Mouse (Mus musculus) testis, adult 2 months (tissue): ENCODE results near the gene Sec1. TPM values are rescaled to one million over a fixed set of nuclear protein-coding genes. Genes with fewer than 3 reads are reported as not detected.

Source experiments
- H3K27ac ChIP-seq: fragments of 200-500 bp; 2 replicates; pipeline ENCODE4 v1.5.1; 2012; ENCODE audit warnings: low read depth, low read length; ENCODE audit not compliant: control insufficient read depth, insufficient read depth
- H3K27me3 ChIP-seq: fragments of 200-500 bp; 2 replicates; pipeline ENCODE4 v1.6.1; 2012; ENCODE audit warnings: mild to moderate bottlenecking, low read length, moderate library complexity; ENCODE audit not compliant: control insufficient read depth, insufficient read depth
- H3K36me3 ChIP-seq: fragments of 200-500 bp; 2 replicates; pipeline ENCODE4 v1.6.1; 2012; ENCODE audit warnings: mild to moderate bottlenecking, low read length; ENCODE audit not compliant: control insufficient read depth, insufficient read depth
- H3K4me1 ChIP-seq: fragments of 200-500 bp; 2 replicates; pipeline ENCODE4 v1.6.1; 2012; ENCODE audit warnings: low read length; ENCODE audit not compliant: control insufficient read depth, insufficient read depth
- H3K4me3 ChIP-seq: fragments of 200-500 bp; 2 replicates; pipeline ENCODE4 v1.5.1; 2012; ENCODE audit warnings: low read depth, mild to moderate bottlenecking, low read length, moderate library complexity, mixed read lengths; ENCODE audit not compliant: control insufficient read depth
- CTCF ChIP-seq: fragments of 200-500 bp; IDR thresholded peaks from 2 replicates; pipeline ENCODE4 v1.5.1; 2012; ENCODE audit warnings: low read depth, mild to moderate bottlenecking, inconsistent platforms, low read length, moderate library complexity; ENCODE audit not compliant: control insufficient read depth, insufficient read depth, insufficient replicate concordance
- POLR2A ChIP-seq: fragments of 200-500 bp; IDR thresholded peaks from 2 replicates; pipeline ENCODE4 v1.6.1; 2012; ENCODE audit warnings: low read depth, mild to moderate bottlenecking, inconsistent platforms, low read length, moderate library complexity; ENCODE audit not compliant: control insufficient read depth
- polyA plus RNA-seq: library from polyadenylated mRNA; depleted of rRNA; stranded (reverse); fragments of >200 nt; gene quantifications from 2 replicates; pipeline ENCODE4 v1.2.3, GENCODE M21; 2012

Gene Sec1
- polyA plus RNA-seq, 1 experiment = 61.0 TPM

GRCm38 (mm10) chr7:45704046-45704559, 9.9 kb upstream of the Sec1 start:
- H3K36me3 ChIP-seq = no peaks in the 10 kb centered on the region
- peak overlapping the region; percentile 87 for H3K4me3 ChIP-seq
- peak overlapping the region; percentile 93 for H3K27ac ChIP-seq
- peaks cover 64% of the 10 kb centered on the region for H3K4me1 ChIP-seq
- no peaks in the 10 kb centered on the region; the same call in 1 of the 2 replicates for H3K27me3 ChIP-seq
- TF ChIP-seq POLR2A (no peak; the same call in 1 of the 2 replicates), CTCF (no peak)

GRCm38 (mm10) chr7:45703521-45704033, 9.4 kb upstream of the Sec1 start:
- Histone ChIP-seq H3K4me3 (no peak overlapping the region), H3K27ac (peak overlapping the region; percentile 93), H3K36me3 (no peaks in the 10 kb centered on the region), H3K4me1 (peaks cover 59% of the 10 kb centered on the region), H3K27me3 (no peaks in the 10 kb centered on the region; the same call in 1 of the 2 replicates)
- no peak for TF ChIP-seq POLR2A

- H3K4me1 ChIP-seq = peaks cover 53% of the 10 kb centered on the region
- no peaks in the 10 kb centered on the region; the same call in 1 of the 2 replicates for H3K27me3 ChIP-seq
- TF ChIP-seq CTCF (no peak), POLR2A (no peak)
- no peak overlapping the region for H3K27ac ChIP-seq
- H3K4me3 ChIP-seq = no peak overlapping the region
- no peaks in the 10 kb centered on the region for H3K36me3 ChIP-seq
Measured at GRCm38 (mm10) chr7:45702809-45703520, 8.8 kb upstream of the Sec1 start.

- H3K4me1 ChIP-seq = peaks cover 47% of the 10 kb centered on the region
- TF ChIP-seq POLR2A (no peak), CTCF (no peak)
Measured at GRCm38 (mm10) chr7:45702316-45702715, 8.1 kb upstream of the Sec1 start.

GRCm38 (mm10) chr7:45701607-45702006, 7.4 kb upstream of the Sec1 start:
- Histone ChIP-seq H3K4me3 (no peak overlapping the region), H3K4me1 (peaks cover 41% of the 10 kb centered on the region)
- TF ChIP-seq POLR2A = no peak
- TF ChIP-seq CTCF = no peak

More at GRCm38 (mm10) chr7:45702316-45702715, 8.1 kb upstream of the Sec1 start:
- no peaks in the 10 kb centered on the region for H3K36me3 ChIP-seq
- no peak overlapping the region for H3K4me3 ChIP-seq
- H3K27me3 ChIP-seq = no peaks in the 10 kb centered on the region; the same call in 1 of the 2 replicates
- H3K27ac ChIP-seq = no peak overlapping the region

GRCm38 (mm10) chr7:45701072-45701471, 6.9 kb upstream of the Sec1 start:
- H3K4me1 ChIP-seq = peaks cover 37% of the 10 kb centered on the region
- H3K27me3 ChIP-seq = no peaks in the 10 kb centered on the region; the same call in 1 of the 2 replicates
- no peak overlapping the region; the same call in 1 of the 2 replicates for H3K4me3 ChIP-seq
- no peak overlapping the region for H3K27ac ChIP-seq
- TF ChIP-seq POLR2A (no peak), CTCF (no peak)
- H3K36me3 ChIP-seq = no peaks in the 10 kb centered on the region

More at GRCm38 (mm10) chr7:45701607-45702006, 7.4 kb upstream of the Sec1 start:
- Histone ChIP-seq H3K27ac (no peak overlapping the region), H3K27me3 (no peaks in the 10 kb centered on the region; the same call in 1 of the 2 replicates), H3K36me3 (no peaks in the 10 kb centered on the region)

GRCm38 (mm10) chr7:45700301-45701015, 6.3 kb upstream of the Sec1 start:
- H3K27me3 ChIP-seq = no peaks in the 10 kb centered on the region; the same call in 1 of the 2 replicates
- no peak overlapping the region for H3K27ac ChIP-seq
- H3K4me1 ChIP-seq = peaks cover 32% of the 10 kb centered on the region
- peak overlapping the region; percentile 42 for H3K4me3 ChIP-seq
- TF ChIP-seq CTCF = no peak
- no peak for TF ChIP-seq POLR2A
- no peaks in the 10 kb centered on the region for H3K36me3 ChIP-seq
